ENCODE assay signal across 8 mouse cellular contexts in genomic region chr14:29723267-29723666, GRCm38 (mm10). TPM values are rescaled to one million over a fixed set of nuclear protein-coding genes. Genes with fewer than 3 reads are reported as not detected.
DNase-seq lines count a peak whose midpoint lies in the region; ATAC-seq and TF ChIP-seq lines count a peak whose summit lies in the region.

No protein-coding gene starts in this region.

- TF ChIP-seq POLR2A in ES-Bruce4 (IDR thresholded peaks at IDR 0.05; ENCODE audit: insufficient read depth, low read length) = no peak

- no peak for DNase-seq in heart, postnatal 14 days
- peak; percentile 58 to 67 for DNase-seq in left cerebral cortex, postnatal 36 days (ENCODE audit: low spot score in 2 of 2)
- DNase-seq in right cerebral cortex, postnatal 36 days (ENCODE audit: low spot score in 2 of 2) = peak; percentile 58 to 66

- no peaks in the 10 kb centered on the region for H3K9me3 ChIP-seq in heart, embryonic 11.5 days (replicated peaks; ENCODE audit: control insufficient read depth, low read length)
- no peaks in the 10 kb centered on the region for H3K9me3 ChIP-seq in ES-Bruce4 (replicated peaks; ENCODE audit: control insufficient read depth, insufficient read depth, low read length, poor library complexity, severe bottlenecking)
- H3K9me3 ChIP-seq in forebrain, embryonic 15.5 days = no peaks in the 10 kb centered on the region

- intact Hi-C loops in heart, postnatal 14 days (cut with DNase I) = loop anchor here (5.0 kb wide), 1 partner anchor 214 kb away; no protein-coding TSS in a partner anchor
- intact Hi-C loops in left cerebral cortex, postnatal 36 days (cut with DNase I) = loop anchor here (5.0 kb wide), 3 partner anchors 94 to 214 kb away; no protein-coding TSS in a partner anchor

- peak overlapping the region; percentile 70 for H3K4me3 ChIP-seq in heart, embryonic 11.5 days (ENCODE audit: low read depth, low read length)
- peak overlapping the region; percentile 58 for H3K4me3 ChIP-seq in ES-Bruce4 (ENCODE audit: low read depth, low read length)
- H3K4me3 ChIP-seq in forebrain, embryonic 15.5 days = peak overlapping the region; percentile 80

- no peaks in the 10 kb centered on the region for H3K36me3 ChIP-seq in heart, embryonic 11.5 days (ENCODE audit: control insufficient read depth, insufficient read depth, low read length)
- no peaks in the 10 kb centered on the region for H3K36me3 ChIP-seq in ES-Bruce4 (ENCODE audit: control insufficient read depth, insufficient read depth, low read length, poor library complexity, severe bottlenecking)
- no peaks in the 10 kb centered on the region for H3K36me3 ChIP-seq in forebrain, embryonic 15.5 days

- no peak for TF ChIP-seq CTCF in ES-Bruce4 (IDR thresholded peaks at IDR 0.05; ENCODE audit: low read depth, low read length)

- no peak overlapping the region for H3K27ac ChIP-seq in heart, embryonic 11.5 days (ENCODE audit: low read depth, low read length)
- H3K27ac ChIP-seq in ES-Bruce4 (ENCODE audit: insufficient read depth, low read length) = no peak overlapping the region
- H3K27ac ChIP-seq in forebrain, embryonic 15.5 days (replicated peaks) = no peak overlapping the region

- peaks cover 8% of the 10 kb centered on the region; the same call in 1 of the 2 replicates for H3K4me1 ChIP-seq in heart, embryonic 11.5 days (ENCODE audit: control insufficient read depth, insufficient read depth, low read length)
- no peaks in the 10 kb centered on the region for H3K4me1 ChIP-seq in ES-Bruce4 (ENCODE audit: control insufficient read depth, insufficient read depth, low read length)
- peaks cover 33% of the 10 kb centered on the region for H3K4me1 ChIP-seq in forebrain, embryonic 15.5 days

- no peak for ATAC-seq in heart, embryonic 11.5 days (replicated peaks; ENCODE audit: insufficient number of reproducible peaks, low FRiP score, low TSS enrichment)
- ATAC-seq in forebrain, embryonic 15.5 days (replicated peaks) = no peak
- ATAC-seq in monocyte, adult 5-6 weeks (replicated peaks; ENCODE audit: insufficient number of reproducible peaks, low FRiP score, low TSS enrichment, poor library complexity, severe bottlenecking) = no peak
- ATAC-seq in megakaryocyte-erythroid progenitor cell, adult 5-6 weeks (replicated peaks; ENCODE audit: low FRiP score, low TSS enrichment, poor library complexity, severe bottlenecking) = no peak

- H3K9ac ChIP-seq in heart, embryonic 11.5 days (ENCODE audit: low read depth, low read length) = peak overlapping the region; percentile 61; the same call in 1 of the 2 replicates
- H3K9ac ChIP-seq in ES-Bruce4 (ENCODE audit: low read depth, poor library complexity, severe bottlenecking) = peak overlapping the region; percentile 84
- peak overlapping the region; percentile 76; the same call in 1 of the 2 replicates for H3K9ac ChIP-seq in forebrain, embryonic 15.5 days (replicated peaks)

- H3K4me2 ChIP-seq in heart, embryonic 11.5 days = peak overlapping the region; percentile 88
- H3K4me2 ChIP-seq in forebrain, embryonic 15.5 days (replicated peaks) = peak overlapping the region; percentile 100

- H3K27me3 ChIP-seq in heart, embryonic 11.5 days (ENCODE audit: control insufficient read depth, insufficient read depth, low read length) = peaks cover 62% of the 10 kb centered on the region
- peaks cover 14% of the 10 kb centered on the region for H3K27me3 ChIP-seq in ES-Bruce4 (ENCODE audit: control insufficient read depth, insufficient read depth, low read length, poor library complexity, severe bottlenecking)
- peaks cover 21% of the 10 kb centered on the region; the same call in 1 of the 2 replicates for H3K27me3 ChIP-seq in forebrain, embryonic 15.5 days

- 10% methylated on average over 10 of the region's 10 CpGs for WGBS in heart, embryonic 11.5 days (ENCODE audit: insufficient replicate concordance)
- 7% methylated on average over 10 of the region's 10 CpGs for WGBS in forebrain, embryonic 15.5 days

- TF ChIP-seq EP300 in ES-Bruce4 (IDR thresholded peaks at IDR 0.05; ENCODE audit: insufficient read depth, low read depth, low read length) = no peak

RNA-seq across cellular contexts. Expression of gene Cacna2d3, which starts 1.6 kb away (rescaled TPM):
- polyA plus RNA-seq in heart, embryonic 11.5 days (2014; fragmentation: Nextera tagmentation; extraction: Ambion mirVana) = 1.7 and 2.6 TPM in 2 replicates
- under 1 TPM; 0.07 to 0.17 TPM for total RNA-seq in heart, postnatal 14 days (2021)
- 0.56 TPM in 1 of 2 replicates, not detected in the other for polyA plus RNA-seq in ES-Bruce4 (2011; ENCODE audit: insufficient read depth, insufficient read length, low read depth, missing spikeins)
- 24.8 and 28.1 TPM in 2 replicates for polyA plus RNA-seq in forebrain, embryonic 15.5 days (2015; fragmentation: Nextera tagmentation; extraction: Ambion mirVana)
- total RNA-seq in left cerebral cortex, postnatal 36 days (2021) = 100 to 1,000 TPM; 108 to 117 TPM
- total RNA-seq in monocyte, adult 5-6 weeks (2017) = 0.48 TPM in 1 of 3 replicates, not detected in the others
- total RNA-seq in megakaryocyte-erythroid progenitor cell, adult 5-6 weeks (2014; fragmentation: Nextera tagmentation) = not detected in 2 replicates
- total RNA-seq in megakaryocyte-erythroid progenitor cell, adult 5-6 weeks (2017) = not detected in 2 replicates

Comparison
In these comparisons a context has a peak if more than half of its experiments do, and no peak if none do; other contexts are left out.
1. DNase-seq: peak in left cerebral cortex, postnatal 36 days (2 of 2) and right cerebral cortex, postnatal 36 days (2 of 2); none in heart, postnatal 14 days (0 of 2).
2. RNA of gene Cacna2d3, which starts 1.6 kb away (total RNA-seq): 108 to 117 TPM in left cerebral cortex, postnatal 36 days; 0.48 TPM in monocyte, adult 5-6 weeks, 0.07 to 0.17 TPM in heart, postnatal 14 days and not detected in megakaryocyte-erythroid progenitor cell, adult 5-6 weeks; every median in the first group is over 10 times any median in the second.
3. Peak in every context shown above with its lines, with median percentiles within 50 percentile points of each other: H3K4me3 ChIP-seq and H3K9ac ChIP-seq.